Mouse (Mus musculus): ENCODE results near the gene Skp2.

The Skp2 gene

GRCm38 (mm10) chr15:9113556-9113955 lies 41.7 kb downstream of the Skp2 start:
- no peak for DNase-seq (ENCODE audit: low spot score in 2 of 2)

- DNase-seq (ENCODE audit: low spot score in 2 of 2), result no peak
Observed at GRCm38 (mm10) chr15:9111648-9112047, 43.6 kb downstream of the Skp2 start.

DNA sequence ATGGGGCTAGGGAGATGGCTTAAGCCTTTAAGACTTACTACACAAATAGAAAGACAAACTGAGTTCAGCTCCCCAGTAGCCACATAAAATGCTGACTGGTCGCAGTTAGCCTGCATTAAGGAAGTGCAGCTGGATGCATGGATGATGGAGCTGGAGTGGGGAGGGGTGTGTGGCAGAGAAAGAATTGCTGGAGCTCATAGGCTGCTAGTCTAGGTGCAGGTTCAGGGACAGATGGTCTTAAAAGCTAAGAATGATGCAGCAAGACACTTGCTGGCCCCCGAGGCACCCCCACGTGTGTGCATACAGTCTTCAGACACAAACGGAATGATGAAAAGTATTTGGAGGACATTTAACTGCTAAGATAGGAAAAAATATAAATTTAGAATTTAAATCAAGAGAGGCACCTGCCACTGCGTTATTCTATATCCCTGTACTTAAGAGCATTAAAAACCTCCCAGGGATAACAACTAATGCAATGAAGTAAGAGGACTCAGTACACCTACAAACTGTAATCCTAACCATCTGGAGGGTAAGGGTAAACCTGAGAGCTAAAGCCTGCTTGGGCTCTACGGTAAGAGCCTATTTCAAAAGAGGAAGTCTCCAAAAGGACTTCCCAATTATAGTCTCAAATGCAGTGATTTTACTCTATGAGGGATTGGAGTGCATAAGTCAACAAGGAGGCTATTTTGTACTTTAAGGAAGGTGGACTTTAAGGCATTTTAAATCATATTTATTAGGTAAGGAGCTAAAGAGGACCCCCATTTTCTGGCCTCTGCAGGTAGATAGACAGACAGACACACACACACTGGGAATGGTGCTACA lies 44.5 kb downstream of the Skp2 start:
- DNase-seq (ENCODE audit: low spot score in 2 of 2), result no peak

DNA sequence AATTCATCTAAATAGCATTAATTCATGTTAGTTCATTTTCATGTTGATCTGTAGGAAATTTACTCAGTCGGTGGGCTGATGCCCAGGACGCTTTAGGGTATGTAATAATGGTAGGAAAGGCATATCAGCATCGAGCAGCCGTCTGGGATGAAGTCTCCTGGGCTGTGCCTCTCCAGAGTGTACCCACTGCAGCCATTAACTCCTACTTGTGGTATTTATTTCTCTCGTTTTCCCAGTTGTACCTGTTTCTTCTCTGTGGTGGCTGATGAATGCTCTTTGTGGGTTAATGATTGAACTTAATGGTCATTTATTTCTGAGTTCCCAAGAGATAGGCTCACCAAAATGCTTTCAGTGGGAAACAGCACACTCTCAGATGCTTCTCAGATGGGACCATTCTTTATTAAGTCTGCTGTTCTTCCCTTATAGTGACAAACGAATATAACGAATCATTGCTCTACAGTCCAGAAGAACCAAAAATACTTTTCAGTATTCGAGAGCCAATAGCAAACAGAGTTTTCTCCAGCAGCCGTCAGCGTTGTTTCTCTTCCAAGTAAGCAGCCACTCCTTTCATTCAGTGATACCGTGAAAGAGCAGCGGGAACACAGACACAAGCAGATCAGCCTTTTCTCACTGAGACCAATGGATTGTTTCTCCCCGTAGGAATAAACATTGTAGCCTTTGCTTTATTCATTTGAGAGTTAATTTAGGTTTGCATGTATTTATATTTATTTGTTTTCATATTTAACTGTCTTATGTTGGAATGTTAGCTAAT lies 48.7 kb downstream of the Skp2 start:
- no peak for DNase-seq (ENCODE audit: low spot score in 2 of 2)

DNA sequence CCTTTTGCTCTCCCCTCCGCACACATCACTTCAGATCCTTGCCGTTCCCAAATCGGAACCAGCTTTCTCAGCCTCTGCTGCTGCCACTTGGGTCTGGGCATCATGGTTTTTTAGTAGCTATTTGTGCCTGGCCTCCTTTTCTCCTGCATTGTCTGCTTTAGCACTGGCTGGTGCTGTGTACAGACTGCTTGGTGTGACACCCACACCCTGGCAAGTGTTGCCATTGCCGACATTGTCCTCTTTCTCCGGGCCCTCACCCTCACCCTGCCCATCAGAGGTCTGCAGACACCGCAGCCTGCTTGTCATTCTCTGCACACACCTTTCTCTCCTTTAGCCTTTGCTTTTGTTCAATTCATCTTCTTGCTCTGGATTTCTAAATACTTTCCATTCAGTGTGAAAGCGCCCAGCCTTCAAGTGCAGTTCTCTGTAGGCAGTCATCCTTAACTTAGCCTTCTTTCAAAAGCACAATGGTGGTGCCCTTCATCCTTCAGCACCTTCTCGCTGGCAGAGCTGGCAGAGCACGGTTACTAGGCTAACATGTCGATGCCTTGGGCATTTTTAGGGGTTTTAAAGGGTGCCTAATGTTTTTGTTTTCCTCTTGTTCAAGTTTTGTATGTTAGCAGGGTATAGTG lies 54.7 kb downstream of the Skp2 start:
- no peak for DNase-seq (ENCODE audit: low spot score in 2 of 2)

- no peak for DNase-seq (ENCODE audit: low spot score in 2 of 2)
Observed at GRCm38 (mm10) chr15:9096865-9097264, 58.4 kb downstream of the Skp2 start.

DNA sequence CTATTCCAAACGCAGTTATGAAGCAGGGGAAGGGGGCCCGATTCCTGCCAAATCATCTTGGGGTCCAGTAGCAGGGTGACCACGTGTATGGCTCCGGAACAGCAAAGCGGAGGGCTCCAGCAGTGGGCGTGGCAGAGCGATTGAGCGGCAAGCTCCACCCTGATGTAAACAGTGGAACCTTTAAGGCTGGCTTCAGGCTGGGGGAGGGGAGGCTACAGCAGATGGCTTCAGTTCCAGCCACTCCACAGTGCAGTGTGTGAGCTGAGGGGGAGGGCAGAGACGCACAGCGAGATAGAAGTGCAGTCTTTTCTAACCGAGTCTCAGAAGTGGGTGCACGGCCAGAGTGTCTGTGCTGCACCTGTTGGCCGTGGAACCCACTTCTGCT lies 60.9 kb downstream of the Skp2 start:
- DNase-seq (ENCODE audit: low spot score in 2 of 2), result no peak

DNA sequence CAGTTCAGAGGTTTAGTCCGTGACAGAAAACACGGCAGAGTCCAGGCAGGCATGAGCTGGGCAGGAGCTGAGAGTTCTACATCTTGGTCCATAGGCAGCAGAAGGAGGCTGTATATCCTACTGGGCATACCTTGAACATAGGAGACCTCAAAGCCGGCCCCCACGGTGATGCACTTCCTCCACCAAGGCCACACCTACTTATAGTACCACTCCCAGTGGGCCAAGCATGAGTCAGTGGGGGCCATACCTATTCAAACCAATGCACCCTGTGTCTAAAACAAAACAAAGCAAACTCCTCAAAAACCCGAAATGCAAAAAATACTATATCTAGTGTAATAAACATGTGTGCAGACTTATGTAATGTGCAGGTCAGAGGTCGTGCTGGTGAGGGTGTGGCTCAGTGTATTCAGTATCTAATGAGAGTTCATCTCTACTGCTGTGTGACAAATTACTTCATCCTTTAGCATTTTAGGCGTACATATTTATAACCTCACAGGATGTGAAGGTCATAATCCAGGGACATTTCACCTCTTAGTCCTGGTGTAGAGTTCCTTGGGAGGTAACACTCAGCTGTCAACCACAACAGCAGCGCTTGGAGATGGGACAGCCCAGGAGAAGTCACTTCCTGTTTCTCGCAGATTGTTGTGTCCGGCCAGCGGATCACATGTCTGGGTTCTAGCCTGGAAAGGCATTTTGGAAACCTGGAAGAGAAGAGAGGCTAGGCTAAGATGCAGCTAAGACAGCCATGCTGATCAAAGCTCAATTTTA lies 61.4 kb downstream of the Skp2 start:
- DNase-seq (ENCODE audit: low spot score in 2 of 2), result no peak

- no peak for DNase-seq (ENCODE audit: low spot score in 2 of 2)
Observed at GRCm38 (mm10) chr15:9090662-9091061, 64.6 kb downstream of the Skp2 start.

- DNase-seq (ENCODE audit: low spot score in 2 of 2), result no peak
Observed at GRCm38 (mm10) chr15:9089136-9089720, 66.0 kb downstream of the Skp2 start.

GRCm38 (mm10) chr15:9088683-9089072 lies 66.5 kb downstream of the Skp2 start:
- no peak for DNase-seq (ENCODE audit: low spot score in 2 of 2)

- DNase-seq (ENCODE audit: low spot score in 2 of 2), result no peak
Observed at GRCm38 (mm10) chr15:9087895-9088682, 67.1 kb downstream of the Skp2 start.

DNA sequence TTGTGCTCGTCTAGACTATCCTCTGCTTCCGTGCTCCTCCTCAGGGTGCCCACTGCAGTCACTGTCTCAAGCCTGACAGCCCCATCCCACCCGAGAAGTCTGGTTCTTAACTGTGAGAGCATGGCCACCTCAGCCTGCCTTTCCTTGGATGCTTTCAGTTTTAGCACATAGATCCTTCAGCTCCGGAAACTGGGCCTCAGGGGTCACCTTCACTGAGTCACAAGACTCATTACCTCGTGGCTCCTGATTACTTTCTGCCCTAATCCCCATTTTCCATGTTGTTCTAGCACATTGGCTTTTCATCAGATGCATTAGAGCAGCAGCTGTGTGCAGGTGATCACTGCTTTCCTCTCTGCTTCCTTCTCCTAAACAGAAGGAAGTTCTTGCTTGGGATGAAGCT lies 67.8 kb downstream of the Skp2 start:
- DNase-seq (ENCODE audit: low spot score in 2 of 2), result no peak

- DNase-seq (ENCODE audit: low spot score in 2 of 2), result no peak
Observed at GRCm38 (mm10) chr15:9086813-9087212, 68.4 kb downstream of the Skp2 start.

DNA sequence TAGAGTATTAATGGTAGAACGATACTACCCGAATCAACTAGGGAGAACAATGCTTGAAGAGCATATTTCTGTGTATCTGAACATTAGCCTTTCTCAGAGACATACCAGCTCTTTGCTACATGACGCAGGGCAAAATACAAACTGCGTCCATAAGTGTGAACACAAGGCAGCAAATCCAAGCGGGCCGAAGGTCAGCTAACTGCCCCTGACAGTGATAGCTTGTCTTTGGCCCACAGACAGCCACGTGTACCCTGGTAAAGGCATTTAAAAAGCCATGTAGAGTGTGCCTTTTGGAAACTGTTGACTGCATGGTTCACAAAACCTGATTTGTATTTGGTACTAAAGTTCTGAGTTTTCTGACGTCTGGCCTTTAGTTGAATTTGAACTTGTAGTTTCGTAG lies 72.5 kb downstream of the Skp2 start:
- no peak for DNase-seq (ENCODE audit: low spot score in 2 of 2)

DNA sequence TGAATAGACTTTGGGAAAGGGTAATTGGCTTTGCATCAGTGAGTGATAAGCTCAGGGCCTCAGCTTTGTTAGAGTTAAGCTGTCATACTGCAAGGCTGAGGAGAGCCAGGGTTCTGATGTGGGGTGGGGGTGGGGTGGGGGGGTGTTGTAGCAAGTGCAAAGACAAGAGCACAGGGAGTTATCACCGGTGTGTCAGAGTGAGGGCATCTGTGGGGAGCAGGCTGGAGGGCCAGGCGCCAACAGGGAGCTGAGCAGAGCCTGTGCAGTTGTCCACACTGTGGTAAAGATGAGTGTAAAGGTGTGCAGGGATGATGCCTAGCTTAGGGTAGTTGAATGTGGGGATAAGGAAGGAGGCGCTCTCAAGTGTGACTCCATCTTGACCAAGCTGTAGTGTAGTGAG lies 73.9 kb downstream of the Skp2 start:
- DNase-seq (ENCODE audit: low spot score in 2 of 2), result no peak

- DNase-seq (ENCODE audit: low spot score in 2 of 2), result no peak
Observed at GRCm38 (mm10) chr15:9080206-9080605, 75.0 kb downstream of the Skp2 start.

- no peak for DNase-seq (ENCODE audit: low spot score in 2 of 2)
Observed at GRCm38 (mm10) chr15:9079626-9080025, 75.6 kb downstream of the Skp2 start.

GRCm38 (mm10) chr15:9078481-9079300 lies 76.5 kb downstream of the Skp2 start:
- DNase-seq (ENCODE audit: low spot score in 2 of 2), result no peak

Data from urinary bladder, adult 18-20 months (tissue).